Mouse (Mus musculus): ENCODE measurements around the gene Slc25a1. TPM values are rescaled to one million over a fixed set of nuclear protein-coding genes. Genes with fewer than 3 reads are reported as not detected.

Gene Slc25a1
- total and polyA plus RNA-seq, 2 experiments from 2014 or later, result 146 to 184 TPM

- Histone ChIP-seq H3K4me1 (ENCODE audit: insufficient read depth, low read length) (no peaks in the 10 kb centered on the region), H3K9ac (replicated peaks; ENCODE audit: low read length, poor library complexity, severe bottlenecking) (no peak overlapping the region), H3K27ac (ENCODE audit: low read depth, low read length) (no peak overlapping the region), H3K36me3 (ENCODE audit: insufficient read depth, low read length) (no peaks in the 10 kb centered on the region), H3K27me3 (ENCODE audit: insufficient read depth, low read length) (no peaks in the 10 kb centered on the region), H3K4me3 (ENCODE audit: low read depth, low read length) (no peak overlapping the region), H3K4me2 (ENCODE audit: low read depth, low read length, poor library complexity, severe bottlenecking) (no peak overlapping the region), H3K9me3 (ENCODE audit: low read length) (no peaks in the 10 kb centered on the region)
- TF ChIP-seq CTCF (IDR thresholded peaks at IDR 0.05), result no peak
- ATAC-seq (ENCODE audit: low FRiP score) (no peak), DNase-seq (ENCODE audit: low spot score) (no peak)
- 85% methylated on average over 10 of the region's 10 CpGs for WGBS
Measured at GRCm38 (mm10) chr16:17936776-17937175, 8.8 kb upstream of the Slc25a1 start.

- Histone ChIP-seq H3K27me3 (ENCODE audit: insufficient read depth, low read length) (no peaks in the 10 kb centered on the region), H3K9me3 (ENCODE audit: low read length) (no peaks in the 10 kb centered on the region), H3K4me1 (ENCODE audit: insufficient read depth, low read length) (no peaks in the 10 kb centered on the region), H3K4me3 (ENCODE audit: low read depth, low read length) (no peak overlapping the region), H3K9ac (replicated peaks; ENCODE audit: low read length, poor library complexity, severe bottlenecking) (no peak overlapping the region), H3K27ac (ENCODE audit: low read depth, low read length) (no peak overlapping the region), H3K4me2 (ENCODE audit: low read depth, low read length, poor library complexity, severe bottlenecking) (no peak overlapping the region), H3K36me3 (ENCODE audit: insufficient read depth, low read length) (no peaks in the 10 kb centered on the region)
- WGBS, result 69% methylated on average over 3 of the region's 3 CpGs
- 0 out of 2 replicates have a peak, but pooled peaks have one; percentile 5 for TF ChIP-seq CTCF (IDR thresholded peaks at IDR 0.05)
- DNase-seq (ENCODE audit: low spot score), result no peak
- ATAC-seq (ENCODE audit: low FRiP score), result no peak
Measured at GRCm38 (mm10) chr16:17934445-17934910, 6.5 kb upstream of the Slc25a1 start.

GRCm38 (mm10) chr16:17933594-17934444, 5.8 kb upstream of the Slc25a1 start:
- Histone ChIP-seq H3K4me2 (ENCODE audit: low read depth, low read length, poor library complexity, severe bottlenecking) (no peak overlapping the region), H3K4me1 (ENCODE audit: insufficient read depth, low read length) (no peaks in the 10 kb centered on the region), H3K9me3 (ENCODE audit: low read length) (no peaks in the 10 kb centered on the region), H3K27ac (ENCODE audit: low read depth, low read length) (no peak overlapping the region), H3K4me3 (ENCODE audit: low read depth, low read length) (no peak overlapping the region), H3K9ac (replicated peaks; ENCODE audit: low read length, poor library complexity, severe bottlenecking) (no peak overlapping the region), H3K27me3 (ENCODE audit: insufficient read depth, low read length) (no peaks in the 10 kb centered on the region), H3K36me3 (ENCODE audit: insufficient read depth, low read length) (no peaks in the 10 kb centered on the region)
- TF ChIP-seq CTCF (IDR thresholded peaks at IDR 0.05), result no peak
- DNase-seq (ENCODE audit: low spot score) (no peak), ATAC-seq (ENCODE audit: low FRiP score) (no peak)
- 70% methylated on average over 9 of the region's 9 CpGs for WGBS

GRCm38 (mm10) chr16:17931906-17932460, 4.0 kb upstream of the Slc25a1 start:
- Histone ChIP-seq H3K9me3 (ENCODE audit: low read length) (no peaks in the 10 kb centered on the region), H3K36me3 (ENCODE audit: insufficient read depth, low read length) (no peaks in the 10 kb centered on the region), H3K27ac (ENCODE audit: low read depth, low read length) (no peak overlapping the region), H3K27me3 (ENCODE audit: insufficient read depth, low read length) (no peaks in the 10 kb centered on the region), H3K9ac (replicated peaks; ENCODE audit: low read length, poor library complexity, severe bottlenecking) (no peak overlapping the region), H3K4me1 (ENCODE audit: insufficient read depth, low read length) (peaks cover 2% of the 10 kb centered on the region; the same call in 1 of the 2 replicates), H3K4me3 (ENCODE audit: low read depth, low read length) (no peak overlapping the region), H3K4me2 (ENCODE audit: low read depth, low read length, poor library complexity, severe bottlenecking) (no peak overlapping the region)
- ATAC-seq (ENCODE audit: low FRiP score) (no peak), DNase-seq (ENCODE audit: low spot score) (no peak)
- no peak for TF ChIP-seq CTCF (IDR thresholded peaks at IDR 0.05)
- WGBS, result 67% methylated on average over 5 of the region's 5 CpGs

- no peak for TF ChIP-seq CTCF (IDR thresholded peaks at IDR 0.05)
- Histone ChIP-seq H3K27me3 (ENCODE audit: insufficient read depth, low read length) (no peaks in the 10 kb centered on the region), H3K9ac (replicated peaks; ENCODE audit: low read length, poor library complexity, severe bottlenecking) (no peak overlapping the region), H3K4me3 (ENCODE audit: low read depth, low read length) (no peak overlapping the region), H3K9me3 (ENCODE audit: low read length) (no peaks in the 10 kb centered on the region), H3K27ac (ENCODE audit: low read depth, low read length) (no peak overlapping the region), H3K4me1 (ENCODE audit: insufficient read depth, low read length) (peaks cover 9% of the 10 kb centered on the region; the same call in 1 of the 2 replicates), H3K4me2 (ENCODE audit: low read depth, low read length, poor library complexity, severe bottlenecking) (no peak overlapping the region), H3K36me3 (ENCODE audit: insufficient read depth, low read length) (peaks cover 18% of the 10 kb centered on the region)
- ATAC-seq (ENCODE audit: low FRiP score), result no peak
- DNase-seq (ENCODE audit: low spot score), result no peak
- 60% methylated on average over 2 of the region's 2 CpGs for WGBS
Measured at GRCm38 (mm10) chr16:17929631-17930030, 1.6 kb upstream of the Slc25a1 start.

- Histone ChIP-seq H3K4me1 (ENCODE audit: insufficient read depth, low read length) (peaks cover 9% of the 10 kb centered on the region; the same call in 1 of the 2 replicates), H3K4me3 (ENCODE audit: low read depth, low read length) (no peak overlapping the region), H3K4me2 (ENCODE audit: low read depth, low read length, poor library complexity, severe bottlenecking) (0 out of 2 replicates have a peak overlapping the region, but pooled peaks have one; percentile 93), H3K9me3 (ENCODE audit: low read length) (no peaks in the 10 kb centered on the region), H3K27ac (ENCODE audit: low read depth, low read length) (peak overlapping the region; percentile 89), H3K36me3 (ENCODE audit: insufficient read depth, low read length) (peaks cover 19% of the 10 kb centered on the region), H3K9ac (replicated peaks; ENCODE audit: low read length, poor library complexity, severe bottlenecking) (0 out of 2 replicates have a peak overlapping the region, but pooled peaks have one; percentile 24), H3K27me3 (ENCODE audit: insufficient read depth, low read length) (no peaks in the 10 kb centered on the region)
- 0% methylated on average over 2 of the region's 2 CpGs for WGBS
- ATAC-seq (ENCODE audit: low FRiP score), result peak; percentile 6; the same call in 1 of the 2 replicates
- no peak for DNase-seq (ENCODE audit: low spot score)
- no peak for TF ChIP-seq CTCF (IDR thresholded peaks at IDR 0.05)
Measured at GRCm38 (mm10) chr16:17929211-17929610, 1.2 kb upstream of the Slc25a1 start.
